Mouse (Mus musculus) bone marrow macrophage, adult 2 months (primary cell): ENCODE results near the gene Chn2.

Experiments used
- CTCF ChIP-seq: IDR thresholded peaks from 2 replicates; pipeline ENCODE4 v1.5.1; 2012; ENCODE audit warnings: low read depth, mild to moderate bottlenecking, low read length, moderate library complexity
- POLR2A ChIP-seq: IDR thresholded peaks from 2 replicates; pipeline ENCODE4 v1.6.1; 2012; ENCODE audit warnings: mild to moderate bottlenecking, low read depth, low read length, borderline replicate concordance

GRCm38 (mm10) chr6:54199516-54199915 is 160.2 kb downstream of the Chn2 start:
- TF ChIP-seq POLR2A = no peak
- no peak for TF ChIP-seq CTCF
